Mouse (Mus musculus) stomach, postnatal 0 days (tissue): ENCODE measurements around the gene Fam131c. TPM values are rescaled to one million over a fixed set of nuclear protein-coding genes. Genes with fewer than 3 reads are reported as not detected.

Experiments
- ATAC-seq: fragments of 200-750 bp; cut with Nextera tagmentation; 2 replicates; pipeline ENCODE4 v1.8.0; 2017; ENCODE audit not compliant: low FRiP score, low TSS enrichment
- DNase-seq: peaks from one replicate; pipeline ENCODE4 v3.0.0-alpha.2; 2016; ENCODE audit warnings: low spot score
- H3K27ac ChIP-seq: fragments of 300-500 bp; sonication (generic); replicated peaks from 2 replicates; pipeline ENCODE4 v1.5.1; 2014; ENCODE audit warnings: mild to moderate bottlenecking, control low read depth
- H3K27me3 ChIP-seq: fragments of 300-500 bp; sonication (generic); 2 replicates; pipeline ENCODE4 v1.6.1; 2014; ENCODE audit warnings: low read length; ENCODE audit not compliant: control insufficient read depth, insufficient read depth
- H3K36me3 ChIP-seq: fragments of 300-500 bp; sonication (generic); 2 replicates; pipeline ENCODE4 v1.6.1; 2014; ENCODE audit warnings: low read length, mixed read lengths; ENCODE audit not compliant: control insufficient read depth, insufficient read depth
- H3K4me1 ChIP-seq: fragments of 300-500 bp; sonication (generic); replicated peaks from 2 replicates; pipeline ENCODE4 v1.6.1; 2014; ENCODE audit warnings: antibody characterized with exemption; ENCODE audit not compliant: control insufficient read depth, insufficient read depth
- H3K4me2 ChIP-seq: fragments of 300-500 bp; sonication (generic); replicated peaks from 2 replicates; pipeline ENCODE4 v1.6.1; 2014; ENCODE audit warnings: low read depth, mild to moderate bottlenecking, control low read depth, moderate library complexity
- H3K4me3 ChIP-seq: fragments of 300-500 bp; sonication (generic); 2 replicates; pipeline ENCODE4 v1.5.1; 2014; ENCODE audit warnings: low read depth, low read length, control low read depth
- H3K9ac ChIP-seq: fragments of 300-500 bp; sonication (generic); 2 replicates; pipeline ENCODE4 v1.6.1; 2014; ENCODE audit warnings: mild to moderate bottlenecking, low read length, control low read depth, mixed read lengths
- H3K9me3 ChIP-seq: fragments of 300-500 bp; sonication (generic); 2 replicates; pipeline ENCODE4 v1.6.1; 2016; ENCODE audit warnings: low read length; ENCODE audit not compliant: control insufficient read depth
- CTCF ChIP-seq: IDR thresholded peaks from 2 replicates; pipeline ENCODE4 v1.5.1; 2016; ENCODE audit warnings: antibody characterized with exemption, low read depth, mild to moderate bottlenecking, moderate library complexity
- EP300 ChIP-seq: optimal IDR thresholded peaks from 2 replicates; pipeline ENCODE3; 2016; ENCODE audit warnings: antibody characterized with exemption
- WGBS: fragments of 180-500 bp; shearing (Covaris S2); extraction: QIAGEN DNeasy Blood & Tissue Kit; methylation state at CpG from one replicate; pipeline ENCODE4 v1.1.7; 2014; 5-methylcytosine and 5-hydroxymethylcytosine counted together
- polyA plus RNA-seq: library from polyadenylated mRNA; unstranded; fragments of >200 nt; fragmentation: Nextera tagmentation; extraction: Ambion mirVana; gene quantifications from 2 replicates; pipeline ENCODE4 v1.2.1, GENCODE M21; 2015

The Fam131c gene
- polyA plus RNA-seq, 1 experiment from 2014 or later, result 3.4 TPM

- Histone ChIP-seq H3K4me1 (0 out of 2 replicates have a peak, but pooled peaks cover 6% of the 10 kb centered on the region), H3K4me3 (no peak overlapping the region), H3K9me3 (no peaks in the 10 kb centered on the region), H3K9ac (peak overlapping the region; percentile 27), H3K27me3 (no peaks in the 10 kb centered on the region), H3K36me3 (no peaks in the 10 kb centered on the region), H3K27ac (peak overlapping the region; percentile 40; the same call in 1 of the 2 replicates), H3K4me2 (peak overlapping the region; percentile 11; the same call in 1 of the 2 replicates)
- ATAC-seq (0 out of 2 replicates have a peak, but pooled peaks have one; percentile 22), DNase-seq (peak; percentile 48)
- TF ChIP-seq EP300 (no peak), CTCF (no peak)
- WGBS, result 26% methylated on average over 6 of the region's 6 CpGs
Observed at GRCm38 (mm10) chr4:141337986-141338385, 30.0 kb upstream of the Fam131c start.

DNA sequence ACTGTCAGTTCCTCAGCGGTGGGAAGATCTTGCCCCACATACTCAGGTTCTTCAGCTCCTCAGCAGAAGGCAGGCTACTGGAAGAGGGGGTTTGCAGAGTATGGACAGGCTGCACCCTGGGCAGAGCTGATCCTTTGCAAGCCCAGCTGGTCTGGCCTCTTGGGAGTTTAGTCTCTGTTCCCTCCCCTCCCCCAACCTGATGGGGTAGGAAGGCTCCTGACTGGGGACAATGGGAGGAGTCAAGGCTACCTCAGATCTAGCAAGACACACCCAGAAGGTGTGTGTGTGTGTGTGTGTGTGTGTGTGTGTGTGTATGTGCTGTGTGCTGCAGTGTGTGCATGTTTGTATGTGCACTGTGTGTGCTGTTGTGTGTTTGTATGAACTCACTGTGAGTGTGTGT is 29.2 kb upstream of the Fam131c start:
- Histone ChIP-seq H3K9ac (no peak overlapping the region), H3K27ac (peak overlapping the region; percentile 40; the same call in 1 of the 2 replicates), H3K4me1 (0 out of 2 replicates have a peak, but pooled peaks cover 6% of the 10 kb centered on the region), H3K9me3 (no peaks in the 10 kb centered on the region), H3K4me2 (no peak overlapping the region), H3K27me3 (no peaks in the 10 kb centered on the region), H3K4me3 (no peak overlapping the region), H3K36me3 (no peaks in the 10 kb centered on the region)
- TF ChIP-seq EP300 (no peak), CTCF (no peak)
- WGBS, result 0% methylated on average over 1 of the region's 1 CpGs
- peak; percentile 57 for ATAC-seq
- peak; percentile 55 for DNase-seq

- ATAC-seq (no peak), DNase-seq (no peak)
- H3K9me3 ChIP-seq, result no peaks in the 10 kb centered on the region
- no peak for TF ChIP-seq CTCF
- no peak for TF ChIP-seq EP300
- no peaks in the 10 kb centered on the region for H3K36me3 ChIP-seq
- no peak overlapping the region for H3K27ac ChIP-seq
- no peak overlapping the region for H3K4me3 ChIP-seq
- H3K4me1 ChIP-seq, result 0 out of 2 replicates have a peak, but pooled peaks cover 6% of the 10 kb centered on the region
- no peak overlapping the region for H3K4me2 ChIP-seq
- 82% methylated on average over 7 of the region's 7 CpGs for WGBS
- H3K9ac ChIP-seq, result no peak overlapping the region
- no peaks in the 10 kb centered on the region for H3K27me3 ChIP-seq
Observed at GRCm38 (mm10) chr4:141341477-141341876, 26.5 kb upstream of the Fam131c start.

GRCm38 (mm10) chr4:141343515-141343914 is 24.5 kb upstream of the Fam131c start:
- TF ChIP-seq EP300 (no peak), CTCF (no peak)
- ATAC-seq, result no peak

GRCm38 (mm10) chr4:141345219-141345618 is 22.8 kb upstream of the Fam131c start:
- no peak overlapping the region for H3K4me3 ChIP-seq
- DNase-seq (no peak), ATAC-seq (no peak)
- 82% methylated on average over 12 of the region's 12 CpGs for WGBS
- TF ChIP-seq EP300 (no peak), CTCF (no peak)
- H3K27me3 ChIP-seq, result no peaks in the 10 kb centered on the region
- H3K4me1 ChIP-seq, result no peaks in the 10 kb centered on the region
- H3K4me2 ChIP-seq, result no peak overlapping the region
- no peaks in the 10 kb centered on the region for H3K36me3 ChIP-seq
- H3K27ac ChIP-seq, result no peak overlapping the region
- H3K9me3 ChIP-seq, result no peaks in the 10 kb centered on the region
- no peak overlapping the region for H3K9ac ChIP-seq

More at GRCm38 (mm10) chr4:141343515-141343914, 24.5 kb upstream of the Fam131c start:
- Histone ChIP-seq H3K36me3 (no peaks in the 10 kb centered on the region), H3K4me1 (0 out of 2 replicates have a peak, but pooled peaks cover under 1% of the 10 kb centered on the region), H3K9ac (no peak overlapping the region), H3K4me2 (no peak overlapping the region), H3K9me3 (no peaks in the 10 kb centered on the region), H3K27me3 (no peaks in the 10 kb centered on the region), H3K4me3 (no peak overlapping the region), H3K27ac (no peak overlapping the region)
- no peak for DNase-seq
- WGBS, result 61% methylated on average over 7 of the region's 7 CpGs

DNA sequence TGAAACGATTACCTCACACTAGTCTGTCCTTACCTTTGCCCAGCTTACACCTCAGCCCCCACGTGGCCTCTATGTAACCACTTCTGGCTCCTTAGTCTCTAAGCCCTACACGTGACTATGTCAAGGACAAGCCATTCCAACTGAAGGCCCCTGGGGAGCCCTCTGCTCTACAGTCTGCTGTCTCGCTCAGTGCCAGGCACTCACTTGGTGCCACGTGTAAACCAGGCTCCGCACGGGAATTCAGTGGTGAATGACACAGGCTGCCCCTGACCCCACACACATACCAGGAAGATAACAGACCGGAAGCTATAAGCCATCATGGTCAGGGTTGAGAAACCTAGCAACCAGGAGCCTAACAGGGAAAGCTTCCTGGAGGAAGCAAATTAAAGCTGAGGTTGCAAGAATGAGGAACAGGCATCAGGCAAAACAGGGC is 20.6 kb upstream of the Fam131c start:
- WGBS, result 47% methylated on average over 8 of the region's 8 CpGs
- no peak overlapping the region for H3K27ac ChIP-seq

More for the DNA sequence above, 20.6 kb upstream of the Fam131c start:
- Histone ChIP-seq H3K4me3 (no peak overlapping the region), H3K4me2 (no peak overlapping the region), H3K9me3 (no peaks in the 10 kb centered on the region), H3K4me1 (no peaks in the 10 kb centered on the region), H3K27me3 (no peaks in the 10 kb centered on the region), H3K36me3 (no peaks in the 10 kb centered on the region), H3K9ac (no peak overlapping the region)
- TF ChIP-seq EP300 (no peak), CTCF (no peak)
- ATAC-seq (peak; percentile 91), DNase-seq (peak; percentile 76)
